Mouse (Mus musculus) heart, embryonic 15.5 days (tissue): ENCODE results near the gene Fam155a. TPM values are rescaled to one million over a fixed set of nuclear protein-coding genes. Genes with fewer than 3 reads are reported as not detected.

Experiments used
- ATAC-seq: fragments of 200-750 bp; cut with Nextera tagmentation; replicated peaks from 2 replicates; pipeline ENCODE4 v1.8.0; 2017; ENCODE audit warnings: low read depth, moderate TSS enrichment; ENCODE audit not compliant: insufficient number of reproducible peaks, insufficient read depth, low FRiP score
- H3K27ac ChIP-seq: fragments of 300-500 bp; sonication (generic); 2 replicates; pipeline ENCODE4 v1.5.1; 2015; ENCODE audit warnings: mild to moderate bottlenecking, inconsistent platforms
- H3K27me3 ChIP-seq: fragments of 300-500 bp; sonication (generic); 2 replicates; pipeline ENCODE4 v1.6.1; 2015; ENCODE audit warnings: inconsistent platforms
- H3K36me3 ChIP-seq: fragments of 300-500 bp; sonication (generic); 2 replicates; pipeline ENCODE4 v1.6.1; 2015; ENCODE audit warnings: mild to moderate bottlenecking, inconsistent platforms
- H3K4me1 ChIP-seq: fragments of 300-500 bp; sonication (generic); replicated peaks from 2 replicates; pipeline ENCODE4 v1.6.1; 2015; ENCODE audit warnings: inconsistent platforms
- H3K4me2 ChIP-seq: fragments of 300-500 bp; sonication (generic); 2 replicates; pipeline ENCODE4 v1.6.1; 2015; ENCODE audit warnings: inconsistent platforms, mild to moderate bottlenecking, moderate library complexity
- H3K4me3 ChIP-seq: fragments of 300-500 bp; sonication (generic); 2 replicates; pipeline ENCODE4 v1.5.1; 2015; ENCODE audit warnings: mild to moderate bottlenecking, inconsistent platforms
- H3K9ac ChIP-seq: fragments of 300-500 bp; sonication (generic); 2 replicates; pipeline ENCODE4 v1.6.1; 2015; ENCODE audit warnings: mild to moderate bottlenecking, inconsistent platforms
- H3K9me3 ChIP-seq: fragments of 300-500 bp; sonication (generic); replicated peaks from 2 replicates; pipeline ENCODE4 v1.6.1; 2016; ENCODE audit warnings: inconsistent platforms
- WGBS: fragments of 180-500 bp; shearing (Covaris S2); methylation state at CpG from one replicate; pipeline ENCODE4 v1.1.7; 2015; ENCODE audit warnings: mixed read lengths; 5-methylcytosine and 5-hydroxymethylcytosine counted together
- polyA plus RNA-seq: library from polyadenylated mRNA; unstranded; fragments of >200 nt; fragmentation: Nextera tagmentation; extraction: Ambion mirVana; gene quantifications from 2 replicates; pipeline ENCODE4 v1.2.1, GENCODE M21; 2015

The Fam155a gene
- polyA plus RNA-seq, 1 experiment from 2014 or later, result 0.05 TPM

DNA sequence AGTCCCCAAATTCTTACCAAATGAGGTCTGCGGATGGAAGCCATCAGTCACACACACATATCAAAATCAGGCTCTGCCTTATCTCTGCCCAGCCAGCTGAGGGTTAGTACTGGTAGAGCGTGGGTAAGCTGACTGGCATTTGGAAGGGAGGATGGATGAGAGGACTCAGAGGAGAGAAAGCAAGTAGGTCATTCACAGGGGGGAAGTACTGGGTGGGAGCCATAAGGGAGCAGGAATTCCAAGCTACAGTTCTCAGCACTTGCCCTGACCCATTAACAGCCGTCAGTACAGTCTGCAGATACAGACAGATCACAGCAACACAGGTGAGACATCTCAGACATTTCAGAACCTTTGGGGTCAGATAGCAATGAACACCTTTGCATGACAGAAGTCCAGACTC, 300.8 kb downstream of the Fam155a start:
- no peaks in the 10 kb centered on the region for H3K27me3 ChIP-seq
- H3K27ac ChIP-seq, result no peak overlapping the region
- WGBS, result 35% methylated on average over 3 of the region's 3 CpGs
- no peaks in the 10 kb centered on the region for H3K9me3 ChIP-seq
- no peak for ATAC-seq
- no peaks in the 10 kb centered on the region for H3K36me3 ChIP-seq
- H3K9ac ChIP-seq, result no peak overlapping the region
- no peaks in the 10 kb centered on the region for H3K4me1 ChIP-seq
- H3K4me2 ChIP-seq, result no peak overlapping the region
- no peak overlapping the region for H3K4me3 ChIP-seq

DNA sequence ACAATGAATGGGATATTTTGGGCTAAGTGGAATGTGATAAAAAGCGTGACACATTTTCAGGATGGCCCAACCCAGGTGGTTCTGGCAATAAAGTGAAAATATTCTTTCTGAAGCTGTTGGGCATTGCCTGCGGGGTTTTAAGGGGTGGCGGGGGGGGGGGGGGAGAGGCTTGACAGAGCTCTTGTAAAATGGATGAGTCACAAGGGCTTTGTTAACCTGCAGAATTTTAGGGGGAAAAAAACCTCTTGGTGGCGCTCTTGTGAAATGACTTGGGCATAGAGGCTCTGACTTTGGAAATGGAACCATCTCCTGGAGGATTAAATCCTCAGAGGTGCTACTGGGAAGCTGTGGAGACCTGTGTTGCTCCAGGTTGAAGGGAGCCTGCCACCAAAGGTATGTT, 309.9 kb downstream of the Fam155a start:
- H3K36me3 ChIP-seq, result no peaks in the 10 kb centered on the region
- no peaks in the 10 kb centered on the region for H3K9me3 ChIP-seq
- no peak for ATAC-seq
- no peak overlapping the region for H3K27ac ChIP-seq
- no peak overlapping the region for H3K4me2 ChIP-seq
- H3K4me3 ChIP-seq, result no peak overlapping the region
- no peaks in the 10 kb centered on the region for H3K4me1 ChIP-seq
- no peaks in the 10 kb centered on the region for H3K27me3 ChIP-seq
- WGBS, result 54% methylated on average over 3 of the region's 4 CpGs
- H3K9ac ChIP-seq, result no peak overlapping the region

DNA sequence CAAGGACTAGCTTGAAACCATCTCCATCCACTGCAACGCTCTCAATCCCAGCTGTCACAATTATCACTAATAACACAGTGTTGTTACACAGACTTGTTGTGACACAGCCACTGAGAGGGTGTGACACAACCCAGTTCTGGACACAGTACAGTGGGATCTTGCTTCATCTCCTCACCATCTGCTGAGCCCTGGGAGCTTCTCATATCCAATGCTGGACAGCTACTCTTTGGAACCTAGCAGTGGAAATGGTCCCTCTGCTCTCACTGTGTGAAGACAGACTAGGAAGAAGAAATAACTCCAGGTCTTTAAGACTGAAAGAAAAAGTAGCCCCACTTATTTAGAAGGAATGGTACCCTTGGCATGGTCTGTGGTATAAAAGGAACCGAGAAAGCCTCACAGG, 310.3 kb downstream of the Fam155a start:
- no peak overlapping the region for H3K4me2 ChIP-seq
- no peak overlapping the region for H3K4me3 ChIP-seq
- no peak overlapping the region for H3K27ac ChIP-seq
- no peak overlapping the region for H3K9ac ChIP-seq
- H3K36me3 ChIP-seq, result no peaks in the 10 kb centered on the region
- no peak for ATAC-seq
- H3K4me1 ChIP-seq, result no peaks in the 10 kb centered on the region
- no peaks in the 10 kb centered on the region for H3K9me3 ChIP-seq
- whole genome bisulfite sequencing, result 66% methylated on average over 2 of the region's 2 CpGs
- H3K27me3 ChIP-seq, result no peaks in the 10 kb centered on the region

DNA sequence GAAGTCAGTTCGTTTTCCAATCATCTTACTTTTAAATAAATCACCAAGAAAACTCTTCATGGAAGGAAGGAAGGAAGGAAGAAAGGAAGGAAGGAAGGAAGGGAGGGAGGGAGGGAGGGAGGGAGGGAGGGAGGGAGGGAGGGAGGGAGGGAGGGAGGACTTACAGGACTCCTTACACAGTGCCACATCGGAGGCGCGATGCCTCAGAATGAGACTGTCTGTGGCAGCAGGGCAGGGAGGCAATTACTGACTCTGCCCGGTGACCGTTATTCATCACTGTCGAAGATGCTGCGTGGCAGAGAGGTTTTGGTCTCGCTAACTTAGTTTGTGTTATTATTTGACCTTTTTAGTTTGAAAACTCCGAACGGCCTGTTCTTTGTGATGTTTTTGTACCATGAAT, 312.3 kb downstream of the Fam155a start:
- Histone ChIP-seq H3K9me3 (no peaks in the 10 kb centered on the region), H3K27ac (no peak overlapping the region), H3K27me3 (no peaks in the 10 kb centered on the region), H3K4me3 (no peak overlapping the region), H3K4me1 (no peaks in the 10 kb centered on the region), H3K36me3 (no peaks in the 10 kb centered on the region), H3K4me2 (no peak overlapping the region), H3K9ac (no peak overlapping the region)
- no peak for ATAC-seq
- 71% methylated on average over 11 of the region's 11 CpGs for WGBS

DNA sequence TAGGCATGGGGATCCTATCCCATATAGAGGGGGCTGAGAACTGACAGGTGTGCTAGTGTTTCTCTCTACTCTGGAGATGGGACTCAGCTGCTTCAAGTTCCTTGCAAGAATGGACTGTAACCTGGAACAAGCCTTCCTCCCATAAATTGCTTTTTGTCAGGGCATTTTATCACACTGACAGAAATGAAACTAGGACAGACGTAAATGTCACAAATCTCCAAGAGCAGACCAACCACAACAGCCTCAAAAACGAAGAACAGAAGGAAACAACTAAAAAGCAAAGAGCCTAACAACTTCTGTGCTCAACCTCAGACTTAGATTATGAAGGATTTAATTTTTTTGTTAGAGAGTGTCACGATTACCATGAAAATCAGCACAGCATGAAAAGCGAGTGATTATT, 315.8 kb downstream of the Fam155a start:
- no peak overlapping the region for H3K27ac ChIP-seq
- no peaks in the 10 kb centered on the region for H3K4me1 ChIP-seq
- H3K27me3 ChIP-seq, result no peaks in the 10 kb centered on the region
- no peaks in the 10 kb centered on the region for H3K36me3 ChIP-seq
- no peaks in the 10 kb centered on the region for H3K9me3 ChIP-seq
- H3K4me2 ChIP-seq, result no peak overlapping the region
- no peak for ATAC-seq
- WGBS, result 60% methylated on average over 4 of the region's 4 CpGs
- no peak overlapping the region for H3K4me3 ChIP-seq
- no peak overlapping the region for H3K9ac ChIP-seq

DNA sequence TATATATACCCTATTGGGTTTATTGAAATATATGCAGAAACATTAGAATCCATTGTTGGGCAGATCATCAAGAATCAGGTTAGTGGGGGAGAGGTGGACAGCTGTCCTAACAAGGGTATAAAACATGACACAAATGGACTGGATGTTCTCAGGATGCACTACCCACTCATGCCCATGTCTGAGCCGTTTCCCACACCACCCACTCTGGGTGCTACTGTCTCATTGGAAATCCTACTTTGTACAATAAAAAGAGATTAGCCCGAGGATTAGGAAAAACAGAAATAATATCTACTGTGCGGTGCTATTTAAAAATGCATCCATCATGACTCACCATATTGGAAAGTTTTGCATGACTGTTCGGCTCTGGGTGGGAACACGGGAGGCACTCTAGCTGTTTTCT, 317.2 kb downstream of the Fam155a start:
- no peaks in the 10 kb centered on the region for H3K36me3 ChIP-seq
- no peak overlapping the region for H3K9ac ChIP-seq
- WGBS, result 76% methylated on average over 5 of the region's 5 CpGs
- no peak overlapping the region for H3K4me2 ChIP-seq
- no peaks in the 10 kb centered on the region for H3K4me1 ChIP-seq
- no peak overlapping the region for H3K4me3 ChIP-seq
- no peak overlapping the region for H3K27ac ChIP-seq
- no peaks in the 10 kb centered on the region for H3K9me3 ChIP-seq
- H3K27me3 ChIP-seq, result no peaks in the 10 kb centered on the region
- ATAC-seq, result no peak

DNA sequence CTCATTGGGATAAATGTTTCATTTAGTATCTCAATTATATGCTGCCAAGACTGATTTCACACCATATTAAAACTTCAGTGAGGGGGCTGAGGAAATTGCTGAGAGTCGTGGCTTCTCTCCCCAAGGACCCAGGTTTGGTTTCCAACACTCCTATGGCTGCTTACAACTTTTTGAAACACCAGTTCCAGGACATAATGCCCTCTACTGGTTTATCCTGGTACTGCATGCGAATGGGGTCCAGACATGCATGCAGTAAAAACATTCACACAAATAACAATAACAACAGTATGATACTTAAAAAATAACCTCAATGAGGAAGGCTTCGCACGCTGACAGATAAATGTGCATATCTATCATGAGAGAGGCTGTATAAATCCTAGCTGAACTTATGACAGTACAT, 319.4 kb downstream of the Fam155a start:
- no peaks in the 10 kb centered on the region for H3K4me1 ChIP-seq
- no peaks in the 10 kb centered on the region for H3K36me3 ChIP-seq
- no peaks in the 10 kb centered on the region for H3K9me3 ChIP-seq
- no peaks in the 10 kb centered on the region for H3K27me3 ChIP-seq
- H3K9ac ChIP-seq, result no peak overlapping the region
- no peak overlapping the region for H3K27ac ChIP-seq
- H3K4me2 ChIP-seq, result no peak overlapping the region
- WGBS, result 63% methylated on average over 4 of the region's 4 CpGs
- no peak for ATAC-seq
- H3K4me3 ChIP-seq, result no peak overlapping the region

DNA sequence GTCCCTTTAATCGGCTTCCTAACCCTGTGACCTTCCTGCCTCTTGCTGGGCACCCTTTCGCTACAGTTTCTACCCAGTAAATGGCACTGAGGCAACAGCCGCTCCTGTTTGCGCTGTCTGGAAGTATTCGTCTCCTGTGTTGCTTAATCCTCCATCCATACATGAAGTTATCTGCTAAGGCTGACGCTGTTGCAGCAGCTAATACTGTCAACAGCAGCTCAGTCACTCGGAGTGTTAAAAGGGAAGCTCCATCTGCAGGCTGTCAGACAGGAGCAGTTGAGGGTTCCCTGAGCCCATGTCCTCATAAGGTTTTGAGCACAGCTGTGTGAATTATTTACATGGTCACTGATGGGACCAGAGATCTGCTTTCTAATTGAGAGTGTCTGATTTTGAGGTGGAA, 322.3 kb downstream of the Fam155a start:
- Histone ChIP-seq H3K4me3 (no peak overlapping the region), H3K27me3 (no peaks in the 10 kb centered on the region), H3K4me1 (no peaks in the 10 kb centered on the region), H3K36me3 (no peaks in the 10 kb centered on the region), H3K9me3 (no peaks in the 10 kb centered on the region), H3K4me2 (no peak overlapping the region), H3K9ac (no peak overlapping the region), H3K27ac (no peak overlapping the region)
- ATAC-seq, result no peak
- 38% methylated on average over 7 of the region's 7 CpGs for WGBS

DNA sequence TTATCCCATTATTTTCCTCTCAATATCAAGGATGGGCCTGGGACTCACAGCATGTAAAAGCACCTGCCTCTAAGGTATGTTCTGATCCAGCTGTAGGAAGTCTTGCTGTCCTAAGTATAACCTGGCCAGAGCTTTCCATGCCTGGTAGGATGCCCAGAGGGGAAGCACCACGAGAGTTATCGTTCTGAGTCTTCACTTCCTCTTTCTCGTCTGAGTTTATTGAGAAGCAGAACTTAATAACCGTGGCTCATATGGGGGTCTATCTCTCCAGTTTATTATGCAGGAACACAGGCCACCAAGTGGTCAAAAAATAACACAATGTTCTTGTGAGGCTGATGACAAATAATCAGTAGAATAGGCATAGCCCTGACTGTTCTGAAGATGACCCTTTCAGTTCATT, 333.1 kb downstream of the Fam155a start:
- Histone ChIP-seq H3K4me1 (no peaks in the 10 kb centered on the region), H3K4me3 (no peak overlapping the region)
- 69% methylated on average over 4 of the region's 4 CpGs for WGBS

DNA sequence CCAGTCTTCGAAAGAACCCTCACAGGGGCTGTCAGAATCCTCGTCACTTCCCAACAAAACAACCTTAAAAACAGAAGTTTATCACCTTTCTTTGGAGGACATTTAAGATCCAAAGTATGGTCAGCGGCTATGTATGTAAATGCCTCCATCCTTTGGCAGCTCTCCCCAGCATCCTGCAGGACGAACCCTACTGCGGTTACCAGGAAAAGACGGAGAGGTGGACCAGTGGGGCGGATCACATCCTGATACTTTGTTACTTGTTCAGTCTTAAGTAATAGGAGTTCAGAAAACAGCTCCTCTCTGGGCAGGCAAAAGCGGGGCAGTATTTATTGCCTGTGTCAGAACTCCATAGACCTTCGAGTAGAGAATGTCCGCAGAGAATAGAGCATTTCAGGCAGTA, 335.5 kb downstream of the Fam155a start:
- Histone ChIP-seq H3K4me2 (no peak overlapping the region), H3K36me3 (no peaks in the 10 kb centered on the region), H3K27me3 (no peaks in the 10 kb centered on the region), H3K9ac (no peak overlapping the region), H3K9me3 (no peaks in the 10 kb centered on the region), H3K27ac (no peak overlapping the region), H3K4me1 (no peaks in the 10 kb centered on the region), H3K4me3 (no peak overlapping the region)
- ATAC-seq, result no peak
- 53% methylated on average over 10 of the region's 10 CpGs for WGBS

More for the DNA sequence above, 333.1 kb downstream of the Fam155a start:
- Histone ChIP-seq H3K27ac (no peak overlapping the region), H3K4me2 (no peak overlapping the region), H3K9me3 (no peaks in the 10 kb centered on the region), H3K27me3 (no peaks in the 10 kb centered on the region), H3K9ac (no peak overlapping the region), H3K36me3 (no peaks in the 10 kb centered on the region)
- no peak for ATAC-seq

DNA sequence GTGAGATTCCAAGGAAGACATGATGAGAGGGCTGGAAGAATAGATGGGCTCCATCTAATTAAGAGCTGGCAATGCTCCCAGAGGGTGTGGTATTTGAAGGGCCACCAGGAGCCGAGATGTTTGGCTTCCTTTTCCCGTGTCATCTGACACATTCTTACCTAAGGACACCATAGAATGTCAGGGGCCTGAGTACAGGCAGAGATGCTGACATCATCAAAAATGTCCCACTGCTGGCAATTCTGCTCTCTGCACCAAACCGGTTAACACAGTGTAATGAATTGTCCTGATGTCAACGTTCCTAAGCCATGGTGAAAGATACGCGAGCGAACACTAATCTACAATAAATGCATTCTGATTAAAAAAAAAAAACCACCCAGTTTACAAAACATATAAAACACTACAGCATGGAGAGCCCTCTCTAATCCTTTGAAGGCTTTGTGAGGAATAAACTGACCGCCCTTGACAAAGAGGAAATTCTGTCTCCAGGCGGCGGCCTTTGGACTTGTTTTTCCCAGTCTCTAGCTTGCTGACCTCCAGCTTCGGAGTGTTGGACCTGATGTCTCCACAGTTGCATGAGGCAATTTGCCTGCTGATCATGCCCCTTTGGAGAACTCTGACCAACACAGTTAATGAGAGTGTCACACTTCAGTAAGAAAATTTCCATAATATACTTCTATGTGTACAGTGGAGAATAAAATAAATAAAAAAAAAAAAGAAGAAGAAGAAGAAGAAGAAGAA, 338.2 kb downstream of the Fam155a start:
- no peak for ATAC-seq
- H3K27ac ChIP-seq, result no peak overlapping the region
- H3K9ac ChIP-seq, result no peak overlapping the region
- 70% methylated on average over 11 of the region's 11 CpGs for WGBS
- H3K9me3 ChIP-seq, result no peaks in the 10 kb centered on the region
- H3K4me3 ChIP-seq, result no peak overlapping the region
- no peaks in the 10 kb centered on the region for H3K4me1 ChIP-seq
- H3K27me3 ChIP-seq, result no peaks in the 10 kb centered on the region
- no peaks in the 10 kb centered on the region for H3K36me3 ChIP-seq
- no peak overlapping the region for H3K4me2 ChIP-seq

DNA sequence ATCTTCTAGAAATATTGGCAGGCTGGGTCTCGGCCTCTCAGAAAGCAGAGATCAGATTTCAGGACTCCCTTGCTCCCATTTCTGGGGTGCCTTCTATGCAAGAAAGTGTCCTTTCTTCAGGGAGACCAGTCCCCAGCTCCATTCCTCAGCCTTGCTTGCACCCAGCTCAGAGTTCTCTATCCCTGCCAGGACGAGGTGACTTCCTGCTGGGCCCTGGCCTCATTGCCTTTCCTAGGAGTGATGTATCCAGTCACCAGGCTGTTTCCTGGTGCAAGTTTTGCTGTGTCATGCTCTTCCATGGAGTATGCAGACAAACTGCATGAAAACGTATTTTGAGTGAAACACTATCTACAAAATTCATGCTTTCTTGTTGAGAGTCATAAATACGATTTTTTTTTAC, 342.1 kb downstream of the Fam155a start:
- H3K4me1 ChIP-seq, result no peaks in the 10 kb centered on the region
- H3K27ac ChIP-seq, result no peak overlapping the region
- H3K9ac ChIP-seq, result no peak overlapping the region
- H3K4me2 ChIP-seq, result no peak overlapping the region
- H3K4me3 ChIP-seq, result no peak overlapping the region
- H3K36me3 ChIP-seq, result no peaks in the 10 kb centered on the region
- H3K27me3 ChIP-seq, result no peaks in the 10 kb centered on the region
- H3K9me3 ChIP-seq, result no peaks in the 10 kb centered on the region
- no peak for ATAC-seq
- 59% methylated on average over 4 of the region's 4 CpGs for WGBS
